Mouse (Mus musculus): ENCODE measurements around the gene Gcnt3. TPM values are rescaled to one million over a fixed set of nuclear protein-coding genes. Genes with fewer than 3 reads are reported as not detected.

Gcnt3 gene
- polyA plus RNA-seq, 1 experiment from 2014 or later = not detected

DNA sequence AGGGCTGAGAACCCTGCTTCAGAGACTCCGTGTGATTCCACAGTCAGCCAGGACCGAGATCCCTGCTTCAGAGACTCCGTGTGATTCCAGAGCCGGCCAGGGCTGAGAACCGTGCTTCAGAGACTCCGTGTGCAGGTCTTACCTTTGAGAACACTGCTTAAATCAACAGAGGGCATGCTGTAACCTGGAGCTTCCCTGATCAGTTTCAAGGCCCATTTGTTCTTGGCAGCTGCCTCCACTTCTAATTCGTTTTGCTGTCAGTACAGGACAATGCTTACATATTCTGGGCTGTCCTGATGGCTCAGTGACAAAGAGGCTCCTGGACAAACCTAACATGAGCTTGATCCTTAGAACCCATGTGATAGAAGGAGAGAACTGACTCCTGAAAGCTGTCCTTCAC, 39.3 kb upstream of the Gcnt3 start:
- 71% methylated on average over 7 of the region's 7 CpGs for WGBS
- Histone ChIP-seq H3K4me2 (ENCODE audit: low read length) (no peak overlapping the region), H3K4me3 (replicated peaks; ENCODE audit: low read length) (no peak overlapping the region), H3K36me3 (ENCODE audit: control insufficient read depth, insufficient read depth) (no peaks in the 10 kb centered on the region), H3K9me3 (ENCODE audit: control insufficient read depth, low read length) (no peaks in the 10 kb centered on the region), H3K9ac (replicated peaks; ENCODE audit: low read depth, low read length) (no peak overlapping the region), H3K27ac (ENCODE audit: low read length) (no peak overlapping the region), H3K4me1 (replicated peaks; ENCODE audit: control insufficient read depth, insufficient read depth, low read length) (no peaks in the 10 kb centered on the region), H3K27me3 (replicated peaks; ENCODE audit: control insufficient read depth, insufficient read depth, low read length) (no peaks in the 10 kb centered on the region)
- no peak for ATAC-seq

DNA sequence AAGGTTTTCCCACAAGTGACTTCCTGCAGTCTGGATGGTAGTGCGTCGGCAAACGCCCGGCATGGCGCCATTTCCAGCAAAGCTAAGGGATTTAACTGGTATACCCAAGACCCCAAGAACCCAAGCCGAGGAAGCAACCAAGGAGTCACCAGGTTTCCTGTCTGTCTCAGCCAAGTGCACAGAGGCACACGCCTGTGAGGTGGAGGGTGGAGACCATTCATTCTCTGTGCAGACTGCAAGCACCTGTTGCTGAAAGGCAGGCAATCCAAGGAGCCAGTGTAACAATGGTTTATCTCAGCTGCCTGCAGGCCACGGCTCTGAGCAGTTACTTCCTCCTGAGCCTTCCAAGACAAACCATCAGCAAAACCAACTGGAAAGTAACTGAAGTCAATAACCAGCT, 34.5 kb upstream of the Gcnt3 start:
- 78% methylated on average over 8 of the region's 8 CpGs for WGBS

DNA sequence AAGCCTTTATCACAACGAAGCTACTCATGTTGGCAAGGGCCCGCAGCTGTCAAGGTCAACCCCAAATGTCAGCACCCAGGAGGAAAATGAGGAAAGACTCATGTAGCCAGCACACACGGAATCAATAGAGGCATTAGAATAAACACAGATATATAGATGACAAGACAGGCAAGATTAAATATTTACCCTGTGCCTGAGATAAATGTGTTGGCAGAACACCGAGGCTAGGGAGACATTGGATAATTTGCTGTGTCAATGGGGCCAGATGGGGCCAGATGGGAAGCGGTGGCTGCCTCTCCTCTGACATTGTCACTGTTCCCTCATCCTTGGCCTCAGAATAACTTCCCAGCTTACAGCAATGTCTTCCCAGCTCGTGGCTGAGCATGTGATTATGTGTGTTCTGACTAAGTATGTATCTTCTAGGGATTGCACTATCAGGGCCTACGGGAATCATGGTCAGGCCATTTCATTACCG, 32.1 kb upstream of the Gcnt3 start:
- Histone ChIP-seq H3K4me2 (ENCODE audit: low read length) (no peak overlapping the region), H3K27ac (ENCODE audit: low read length) (no peak overlapping the region), H3K36me3 (ENCODE audit: control insufficient read depth, insufficient read depth) (no peaks in the 10 kb centered on the region), H3K4me1 (replicated peaks; ENCODE audit: control insufficient read depth, insufficient read depth, low read length) (no peaks in the 10 kb centered on the region), H3K4me3 (replicated peaks; ENCODE audit: low read length) (no peak overlapping the region), H3K27me3 (replicated peaks; ENCODE audit: control insufficient read depth, insufficient read depth, low read length) (no peaks in the 10 kb centered on the region), H3K9ac (replicated peaks; ENCODE audit: low read depth, low read length) (no peak overlapping the region), H3K9me3 (ENCODE audit: control insufficient read depth, low read length) (no peaks in the 10 kb centered on the region)
- ATAC-seq = no peak
- WGBS = 71% methylated on average over 8 of the region's 8 CpGs

More for the DNA sequence above, 34.5 kb upstream of the Gcnt3 start:
- Histone ChIP-seq H3K27me3 (replicated peaks; ENCODE audit: control insufficient read depth, insufficient read depth, low read length) (no peaks in the 10 kb centered on the region), H3K4me2 (ENCODE audit: low read length) (no peak overlapping the region), H3K9ac (replicated peaks; ENCODE audit: low read depth, low read length) (no peak overlapping the region), H3K36me3 (ENCODE audit: control insufficient read depth, insufficient read depth) (no peaks in the 10 kb centered on the region), H3K4me1 (replicated peaks; ENCODE audit: control insufficient read depth, insufficient read depth, low read length) (no peaks in the 10 kb centered on the region), H3K9me3 (ENCODE audit: control insufficient read depth, low read length) (no peaks in the 10 kb centered on the region), H3K4me3 (replicated peaks; ENCODE audit: low read length) (no peak overlapping the region), H3K27ac (ENCODE audit: low read length) (no peak overlapping the region)
- ATAC-seq = no peak

- Histone ChIP-seq H3K9ac (replicated peaks; ENCODE audit: low read depth, low read length) (no peak overlapping the region), H3K9me3 (ENCODE audit: control insufficient read depth, low read length) (no peaks in the 10 kb centered on the region), H3K27me3 (replicated peaks; ENCODE audit: control insufficient read depth, insufficient read depth, low read length) (no peaks in the 10 kb centered on the region), H3K4me2 (ENCODE audit: low read length) (no peak overlapping the region), H3K4me3 (replicated peaks; ENCODE audit: low read length) (no peak overlapping the region), H3K36me3 (ENCODE audit: control insufficient read depth, insufficient read depth) (no peaks in the 10 kb centered on the region), H3K27ac (ENCODE audit: low read length) (no peak overlapping the region), H3K4me1 (replicated peaks; ENCODE audit: control insufficient read depth, insufficient read depth, low read length) (no peaks in the 10 kb centered on the region)
- ATAC-seq = no peak
- whole genome bisulfite sequencing = 91% methylated on average over 3 of the region's 3 CpGs
These were observed 29.6 kb upstream of the Gcnt3 start for GRCm38 (mm10) chr9:70067497-70067896.

- Histone ChIP-seq H3K4me3 (replicated peaks; ENCODE audit: low read length) (no peak overlapping the region), H3K27me3 (replicated peaks; ENCODE audit: control insufficient read depth, insufficient read depth, low read length) (no peaks in the 10 kb centered on the region), H3K4me1 (replicated peaks; ENCODE audit: control insufficient read depth, insufficient read depth, low read length) (no peaks in the 10 kb centered on the region), H3K9me3 (ENCODE audit: control insufficient read depth, low read length) (no peaks in the 10 kb centered on the region), H3K36me3 (ENCODE audit: control insufficient read depth, insufficient read depth) (no peaks in the 10 kb centered on the region), H3K27ac (ENCODE audit: low read length) (no peak overlapping the region), H3K4me2 (ENCODE audit: low read length) (no peak overlapping the region), H3K9ac (replicated peaks; ENCODE audit: low read depth, low read length) (no peak overlapping the region)
- 88% methylated on average over 3 of the region's 3 CpGs for WGBS
- ATAC-seq = no peak
These were observed 24.1 kb upstream of the Gcnt3 start for GRCm38 (mm10) chr9:70062012-70062411.

GRCm38 (mm10) chr9:70053411-70053810, 15.5 kb upstream of the Gcnt3 start:
- Histone ChIP-seq H3K27me3 (replicated peaks; ENCODE audit: control insufficient read depth, insufficient read depth, low read length) (no peaks in the 10 kb centered on the region), H3K4me3 (replicated peaks; ENCODE audit: low read length) (no peak overlapping the region), H3K36me3 (ENCODE audit: control insufficient read depth, insufficient read depth) (no peaks in the 10 kb centered on the region), H3K9ac (replicated peaks; ENCODE audit: low read depth, low read length) (no peak overlapping the region), H3K4me2 (ENCODE audit: low read length) (no peak overlapping the region), H3K9me3 (ENCODE audit: control insufficient read depth, low read length) (no peaks in the 10 kb centered on the region), H3K4me1 (replicated peaks; ENCODE audit: control insufficient read depth, insufficient read depth, low read length) (no peaks in the 10 kb centered on the region), H3K27ac (ENCODE audit: low read length) (no peak overlapping the region)
- WGBS = 26% methylated on average over 3 of the region's 3 CpGs
- ATAC-seq = no peak

DNA sequence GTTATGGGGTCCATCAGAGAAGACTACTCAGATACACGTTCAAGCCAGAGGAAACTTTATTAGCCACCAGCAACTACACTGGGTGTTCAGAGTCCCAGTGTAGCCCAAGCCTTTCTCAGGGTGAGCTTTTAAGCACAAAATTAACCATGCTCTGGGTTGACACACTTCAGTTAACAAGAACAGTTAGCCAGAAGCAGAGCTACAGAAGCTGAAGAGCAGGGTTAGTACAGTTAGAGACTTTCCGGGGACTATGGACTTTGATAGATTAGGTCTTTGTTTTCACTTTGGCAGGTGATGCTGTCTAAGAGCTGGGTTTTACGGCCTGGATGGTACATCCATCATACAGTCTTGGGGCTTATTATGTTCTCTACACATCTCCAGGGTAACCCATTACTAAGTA, 14.8 kb upstream of the Gcnt3 start:
- Histone ChIP-seq H3K27me3 (replicated peaks; ENCODE audit: control insufficient read depth, insufficient read depth, low read length) (no peaks in the 10 kb centered on the region), H3K9ac (replicated peaks; ENCODE audit: low read depth, low read length) (no peak overlapping the region), H3K36me3 (ENCODE audit: control insufficient read depth, insufficient read depth) (no peaks in the 10 kb centered on the region), H3K4me1 (replicated peaks; ENCODE audit: control insufficient read depth, insufficient read depth, low read length) (no peaks in the 10 kb centered on the region), H3K9me3 (ENCODE audit: control insufficient read depth, low read length) (no peaks in the 10 kb centered on the region), H3K27ac (ENCODE audit: low read length) (no peak overlapping the region), H3K4me2 (ENCODE audit: low read length) (no peak overlapping the region), H3K4me3 (replicated peaks; ENCODE audit: low read length) (no peak overlapping the region)
- ATAC-seq = no peak
- 77% methylated on average over 3 of the region's 3 CpGs for WGBS

DNA sequence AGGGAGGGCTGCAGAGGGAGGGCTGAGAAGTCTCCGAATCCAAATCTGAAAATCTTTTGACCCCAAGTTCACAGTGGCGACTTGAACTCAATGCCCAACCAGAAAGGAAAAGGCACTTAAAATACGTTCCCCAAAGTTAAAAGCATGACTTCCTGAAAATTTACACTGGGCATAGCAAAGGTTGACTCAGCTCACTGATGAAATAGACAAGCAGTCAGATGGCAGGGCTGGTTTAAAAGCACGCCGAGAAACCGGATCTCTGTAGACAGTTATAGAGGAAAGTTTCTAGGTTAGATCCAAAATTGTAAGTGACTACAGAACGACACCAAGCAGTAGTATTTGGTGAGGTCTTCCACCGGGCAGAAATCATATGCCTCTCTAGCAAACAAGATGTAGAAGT, 12.0 kb upstream of the Gcnt3 start:
- no peaks in the 10 kb centered on the region for H3K36me3 ChIP-seq (ENCODE audit: control insufficient read depth, insufficient read depth)
- H3K4me2 ChIP-seq (ENCODE audit: low read length) = no peak overlapping the region
- WGBS = 48% methylated on average over 8 of the region's 8 CpGs
- H3K4me1 ChIP-seq (replicated peaks; ENCODE audit: control insufficient read depth, insufficient read depth, low read length) = no peaks in the 10 kb centered on the region
- no peak overlapping the region for H3K4me3 ChIP-seq (replicated peaks; ENCODE audit: low read length)
- no peak for ATAC-seq
- H3K27ac ChIP-seq (ENCODE audit: low read length) = no peak overlapping the region
- no peaks in the 10 kb centered on the region for H3K27me3 ChIP-seq (replicated peaks; ENCODE audit: control insufficient read depth, insufficient read depth, low read length)
- no peaks in the 10 kb centered on the region for H3K9me3 ChIP-seq (ENCODE audit: control insufficient read depth, low read length)
- H3K9ac ChIP-seq (replicated peaks; ENCODE audit: low read depth, low read length) = no peak overlapping the region

DNA sequence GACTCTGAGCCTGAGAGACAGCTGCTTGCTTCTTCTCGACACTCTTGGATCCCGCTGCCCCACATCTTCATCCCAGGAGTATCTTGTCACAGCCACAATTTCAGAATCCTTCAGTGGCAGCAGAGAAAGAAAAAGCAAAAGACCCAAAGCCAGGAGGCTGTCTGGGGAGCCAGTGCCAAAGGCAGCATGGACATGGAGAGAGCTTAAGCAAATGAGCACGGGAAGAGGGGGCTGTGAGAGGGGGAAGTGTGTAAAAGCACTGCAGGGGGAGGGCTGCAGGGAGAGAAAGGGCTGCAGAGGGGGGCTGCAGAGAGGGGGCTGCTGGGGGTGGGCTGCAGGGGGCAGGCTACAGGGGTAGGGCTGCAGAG, 11.5 kb upstream of the Gcnt3 start:
- H3K27me3 ChIP-seq (replicated peaks; ENCODE audit: control insufficient read depth, insufficient read depth, low read length) = no peaks in the 10 kb centered on the region
- H3K9ac ChIP-seq (replicated peaks; ENCODE audit: low read depth, low read length) = no peak overlapping the region
- no peak overlapping the region for H3K27ac ChIP-seq (ENCODE audit: low read length)
- no peak for ATAC-seq
- H3K4me1 ChIP-seq (replicated peaks; ENCODE audit: control insufficient read depth, insufficient read depth, low read length) = no peaks in the 10 kb centered on the region
- no peaks in the 10 kb centered on the region for H3K9me3 ChIP-seq (ENCODE audit: control insufficient read depth, low read length)
- 26% methylated on average over 3 of the region's 3 CpGs for WGBS
- H3K4me3 ChIP-seq (replicated peaks; ENCODE audit: low read length) = no peak overlapping the region
- H3K36me3 ChIP-seq (ENCODE audit: control insufficient read depth, insufficient read depth) = no peaks in the 10 kb centered on the region
- no peak overlapping the region for H3K4me2 ChIP-seq (ENCODE audit: low read length)

DNA sequence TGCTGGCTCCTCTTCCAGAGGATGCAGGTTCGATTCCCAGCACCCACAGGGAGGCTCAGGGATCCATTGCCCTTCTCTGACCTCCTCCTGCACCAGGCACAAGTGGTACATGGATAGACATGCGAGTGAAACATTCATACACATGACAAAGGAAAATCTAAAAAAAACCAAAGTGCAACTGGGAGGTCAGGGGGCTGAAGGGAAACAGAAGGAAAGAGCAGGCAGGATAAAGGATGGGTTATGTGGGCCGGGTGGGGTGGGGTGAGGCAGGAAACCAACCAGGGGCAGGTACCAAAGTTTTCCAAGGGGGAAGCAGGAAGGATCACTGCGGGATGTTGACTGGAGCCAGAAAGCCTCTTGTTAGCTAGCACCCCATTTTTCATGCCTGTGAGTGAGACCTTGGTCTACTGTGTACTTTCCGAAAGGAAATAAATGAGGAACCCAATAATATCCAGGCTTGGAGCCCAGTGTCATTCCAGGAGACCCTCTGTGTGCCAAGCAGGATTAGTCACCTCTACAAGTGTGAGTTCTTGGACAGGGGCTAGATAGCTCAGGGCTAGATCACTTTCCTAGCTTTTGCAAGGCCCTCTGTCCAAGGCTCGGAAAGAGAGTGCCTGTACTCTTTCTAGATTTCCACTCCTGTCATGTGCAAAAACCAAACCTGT, 11.0 kb upstream of the Gcnt3 start:
- H3K4me1 ChIP-seq (replicated peaks; ENCODE audit: control insufficient read depth, insufficient read depth, low read length) = no peaks in the 10 kb centered on the region
- 61% methylated on average over 6 of the region's 6 CpGs for WGBS
- no peak for ATAC-seq
- no peaks in the 10 kb centered on the region for H3K36me3 ChIP-seq (ENCODE audit: control insufficient read depth, insufficient read depth)
- H3K4me3 ChIP-seq (replicated peaks; ENCODE audit: low read length) = no peak overlapping the region
- H3K9me3 ChIP-seq (ENCODE audit: control insufficient read depth, low read length) = no peaks in the 10 kb centered on the region
- no peak overlapping the region for H3K9ac ChIP-seq (replicated peaks; ENCODE audit: low read depth, low read length)
- no peak overlapping the region for H3K4me2 ChIP-seq (ENCODE audit: low read length)
- no peaks in the 10 kb centered on the region for H3K27me3 ChIP-seq (replicated peaks; ENCODE audit: control insufficient read depth, insufficient read depth, low read length)
- no peak overlapping the region for H3K27ac ChIP-seq (ENCODE audit: low read length)

Measured in forebrain, embryonic 16.5 days (tissue).